Mouse (Mus musculus) spleen, adult 2 months (tissue): ENCODE results near the gene Slc11a2.

Experiments used
- CTCF ChIP-seq: fragments of 200-500 bp; IDR thresholded peaks from 2 replicates; pipeline ENCODE4 v1.5.1; 2011; ENCODE audit warnings: mild to moderate bottlenecking, inconsistent platforms; ENCODE audit not compliant: insufficient read depth, insufficient read length, insufficient replicate concordance; ENCODE audit errors: extremely low read depth
- POLR2A ChIP-seq: fragments of 200-500 bp; IDR thresholded peaks from 2 replicates; pipeline ENCODE4 v1.6.1; 2011; ENCODE audit warnings: low read depth, low read length, inconsistent platforms

- TF ChIP-seq CTCF (no peak), POLR2A (no peak)
These were observed 21.4 kb downstream of the Slc11a2 start for GRCm38 (mm10) chr15:100403318-100404000.
